Mouse (Mus musculus) intestine, postnatal 0 days (tissue): ENCODE measurements around the gene Ppp1r1a. TPM values are rescaled to one million over a fixed set of nuclear protein-coding genes. Genes with fewer than 3 reads are reported as not detected.

Source experiments
- ATAC-seq: fragments of 200-750 bp; cut with Nextera tagmentation; 2 replicates; pipeline ENCODE4 v1.8.0; 2017; ENCODE audit warnings: mild to moderate bottlenecking, moderate TSS enrichment, moderate library complexity
- H3K27ac ChIP-seq: fragments of 300-500 bp; sonication (generic); 2 replicates; pipeline ENCODE4 v1.5.1; 2014; ENCODE audit warnings: mild to moderate bottlenecking, low read depth, low read length, moderate library complexity
- H3K27me3 ChIP-seq: fragments of 300-500 bp; sonication (generic); replicated peaks from 2 replicates; pipeline ENCODE4 v1.6.1; 2014; ENCODE audit warnings: low read length, mixed read lengths; ENCODE audit not compliant: control insufficient read depth, insufficient read depth
- H3K36me3 ChIP-seq: fragments of 300-500 bp; sonication (generic); 2 replicates; pipeline ENCODE4 v1.6.1; 2014; ENCODE audit warnings: mild to moderate bottlenecking, moderate library complexity; ENCODE audit not compliant: control insufficient read depth, insufficient read depth
- H3K4me1 ChIP-seq: fragments of 300-500 bp; sonication (generic); replicated peaks from 2 replicates; pipeline ENCODE4 v1.6.1; 2014; ENCODE audit warnings: antibody characterized with exemption, low read length, mixed read lengths; ENCODE audit not compliant: control insufficient read depth, insufficient read depth
- H3K4me2 ChIP-seq: fragments of 300-500 bp; sonication (generic); replicated peaks from 2 replicates; pipeline ENCODE4 v1.6.1; 2014; ENCODE audit warnings: low read depth, mild to moderate bottlenecking, moderate library complexity
- H3K4me3 ChIP-seq: fragments of 300-500 bp; sonication (generic); 2 replicates; pipeline ENCODE4 v1.5.1; 2014; ENCODE audit warnings: low read depth, low read length
- H3K9ac ChIP-seq: fragments of 300-500 bp; sonication (generic); 2 replicates; pipeline ENCODE4 v1.6.1; 2014; ENCODE audit warnings: mild to moderate bottlenecking, low read depth, low read length
- H3K9me3 ChIP-seq: fragments of 300-500 bp; sonication (generic); 2 replicates; pipeline ENCODE4 v1.6.1; 2016; ENCODE audit warnings: mixed run types; ENCODE audit not compliant: control insufficient read depth
- CTCF ChIP-seq: sonication (generic); IDR thresholded peaks from 2 replicates; pipeline ENCODE4 v1.5.1; 2016; ENCODE audit warnings: low read depth, mild to moderate bottlenecking, control low read depth, antibody characterized with exemption, moderate library complexity
- WGBS: fragments of 180-500 bp; shearing (Covaris S2); extraction: QIAGEN DNeasy Blood & Tissue Kit; methylation state at CpG from one replicate; pipeline ENCODE4 v1.1.7; 2014; 5-methylcytosine and 5-hydroxymethylcytosine counted together
- polyA plus RNA-seq: library from polyadenylated mRNA; unstranded; fragments of >200 nt; fragmentation: Nextera tagmentation; extraction: Ambion mirVana; gene quantifications from 2 replicates; pipeline ENCODE4 v1.2.1, GENCODE M21; 2015

Ppp1r1a gene
- polyA plus RNA-seq, 1 experiment from 2014 or later: 6.1 TPM

- no peaks in the 10 kb centered on the region for H3K4me1 ChIP-seq
- H3K4me2 ChIP-seq: no peak overlapping the region
- no peak overlapping the region for H3K4me3 ChIP-seq
- no peak overlapping the region for H3K27ac ChIP-seq
- 77% methylated on average over 1 of the region's 1 CpGs for WGBS
- ATAC-seq: no peak
- H3K9ac ChIP-seq: no peak overlapping the region
- H3K9me3 ChIP-seq: no peaks in the 10 kb centered on the region
- peaks cover 25% of the 10 kb centered on the region for H3K27me3 ChIP-seq
- H3K36me3 ChIP-seq: no peaks in the 10 kb centered on the region
- TF ChIP-seq CTCF: no peak
Observed at GRCm38 (mm10) chr15:103535786-103536185, 2.0 kb downstream of the Ppp1r1a start.

DNA sequence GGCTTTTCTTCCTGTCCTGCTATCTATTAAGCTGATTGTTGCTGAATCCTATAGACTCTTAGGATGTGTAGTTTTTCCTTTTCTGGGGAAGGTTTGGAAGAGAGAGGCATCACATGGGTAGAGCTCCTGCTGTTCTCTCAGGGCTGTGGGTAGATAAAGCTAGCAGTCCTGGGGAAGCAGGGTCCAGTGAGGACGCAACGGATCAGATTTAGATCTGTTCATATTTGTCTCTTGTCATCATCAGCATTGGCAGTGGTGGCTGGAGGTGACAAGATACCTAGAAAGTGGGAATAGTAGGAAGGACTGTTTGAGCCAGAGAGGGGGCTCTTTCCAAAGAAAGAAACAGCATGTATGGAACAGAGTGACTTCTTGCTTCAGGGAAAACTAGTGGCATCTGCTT is 2.8 kb downstream of the Ppp1r1a start:
- no peak for ATAC-seq
- TF ChIP-seq CTCF: no peak
- 88% methylated on average over 2 of the region's 2 CpGs for WGBS

GRCm38 (mm10) chr15:103534054-103534620 is 3.7 kb downstream of the Ppp1r1a start:
- Histone ChIP-seq H3K27me3 (peaks cover 25% of the 10 kb centered on the region), H3K27ac (no peak overlapping the region), H3K9ac (no peak overlapping the region), H3K36me3 (no peaks in the 10 kb centered on the region), H3K9me3 (no peaks in the 10 kb centered on the region), H3K4me1 (no peaks in the 10 kb centered on the region), H3K4me3 (no peak overlapping the region), H3K4me2 (no peak overlapping the region)
- ATAC-seq: no peak
- TF ChIP-seq CTCF: no peak
- WGBS: 78% methylated on average over 7 of the region's 7 CpGs

More for the DNA sequence above, 2.8 kb downstream of the Ppp1r1a start:
- Histone ChIP-seq H3K9me3 (no peaks in the 10 kb centered on the region), H3K27ac (no peak overlapping the region), H3K36me3 (no peaks in the 10 kb centered on the region), H3K4me1 (no peaks in the 10 kb centered on the region), H3K9ac (no peak overlapping the region), H3K27me3 (peaks cover 25% of the 10 kb centered on the region), H3K4me3 (no peak overlapping the region), H3K4me2 (no peak overlapping the region)

DNA sequence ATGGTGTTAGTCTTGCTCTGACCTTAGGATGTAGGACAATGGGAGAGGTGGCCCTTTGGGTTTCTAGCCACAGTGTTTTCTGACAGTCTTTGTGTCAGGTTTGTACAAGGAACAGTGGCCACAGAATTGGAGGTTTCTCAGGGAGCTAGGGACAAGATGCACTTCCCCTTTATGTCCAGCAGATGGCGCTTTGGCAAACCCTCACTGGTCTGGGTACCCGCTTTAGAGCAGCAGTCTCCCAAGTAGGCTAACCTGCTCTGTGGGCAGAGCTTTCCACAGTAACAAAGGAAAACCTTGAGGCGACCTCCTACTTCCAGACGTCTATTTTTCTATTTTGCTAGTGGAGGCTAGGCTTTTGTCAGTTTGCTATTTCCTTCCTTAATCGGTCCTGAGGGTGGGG is 7.4 kb downstream of the Ppp1r1a start:
- no peaks in the 10 kb centered on the region for H3K4me1 ChIP-seq
- no peak for ATAC-seq
- peak; percentile 94 for TF ChIP-seq CTCF
- no peaks in the 10 kb centered on the region for H3K9me3 ChIP-seq
- H3K36me3 ChIP-seq: no peaks in the 10 kb centered on the region
- no peak overlapping the region for H3K4me2 ChIP-seq
- no peak overlapping the region for H3K4me3 ChIP-seq
- no peak overlapping the region for H3K27ac ChIP-seq
- H3K9ac ChIP-seq: no peak overlapping the region
- 6% methylated on average over 5 of the region's 5 CpGs for WGBS
- no peaks in the 10 kb centered on the region for H3K27me3 ChIP-seq

DNA sequence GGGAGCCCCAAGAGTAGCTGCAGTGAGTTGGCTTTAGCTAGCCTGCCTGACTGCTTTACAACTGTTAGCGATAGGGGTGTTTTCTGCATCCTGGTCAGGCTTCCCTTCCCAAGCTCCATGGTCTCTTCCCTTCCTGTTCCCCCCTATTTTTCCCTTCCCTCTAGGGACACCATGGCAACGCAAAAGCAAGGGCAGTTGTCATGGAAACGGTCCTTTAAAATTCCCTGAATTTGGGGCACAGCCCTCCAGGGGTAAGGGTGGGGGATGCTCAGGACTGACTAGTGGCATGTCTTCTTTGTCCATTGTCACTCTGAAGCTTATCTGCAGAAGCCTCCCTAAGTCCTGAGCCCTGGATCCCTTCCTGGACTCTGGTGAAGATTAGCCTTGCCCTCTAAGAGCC is 14.6 kb downstream of the Ppp1r1a start:
- TF ChIP-seq CTCF: no peak
- no peak overlapping the region for H3K27ac ChIP-seq
- no peaks in the 10 kb centered on the region for H3K36me3 ChIP-seq
- no peak overlapping the region for H3K9ac ChIP-seq
- no peaks in the 10 kb centered on the region for H3K27me3 ChIP-seq
- no peak overlapping the region for H3K4me2 ChIP-seq
- peak; percentile 54 for ATAC-seq
- 71% methylated on average over 3 of the region's 3 CpGs for WGBS
- H3K4me3 ChIP-seq: no peak overlapping the region
- no peaks in the 10 kb centered on the region for H3K9me3 ChIP-seq
- 0 out of 2 replicates have a peak, but pooled peaks cover 5% of the 10 kb centered on the region for H3K4me1 ChIP-seq

GRCm38 (mm10) chr15:103522458-103523099 is 15.2 kb downstream of the Ppp1r1a start:
- H3K9me3 ChIP-seq: no peaks in the 10 kb centered on the region
- no peak overlapping the region for H3K4me2 ChIP-seq
- H3K27me3 ChIP-seq: no peaks in the 10 kb centered on the region
- 56% methylated on average over 3 of the region's 3 CpGs for WGBS
- 0 out of 2 replicates have a peak, but pooled peaks cover 5% of the 10 kb centered on the region for H3K4me1 ChIP-seq
- peak; percentile 85 for ATAC-seq
- 0 out of 2 replicates have a peak overlapping the region, but pooled peaks have one; percentile 35 for H3K27ac ChIP-seq
- no peaks in the 10 kb centered on the region for H3K36me3 ChIP-seq
- H3K9ac ChIP-seq: no peak overlapping the region
- H3K4me3 ChIP-seq: no peak overlapping the region
- no peak for TF ChIP-seq CTCF
